Mouse (Mus musculus): ENCODE results near the gene Alx3. TPM values are rescaled to one million over a fixed set of nuclear protein-coding genes. Genes with fewer than 3 reads are reported as not detected.

Gene Alx3
- total RNA-seq, 2 experiments from 2014 or later, result 2.0 to 2.5 TPM

DNA sequence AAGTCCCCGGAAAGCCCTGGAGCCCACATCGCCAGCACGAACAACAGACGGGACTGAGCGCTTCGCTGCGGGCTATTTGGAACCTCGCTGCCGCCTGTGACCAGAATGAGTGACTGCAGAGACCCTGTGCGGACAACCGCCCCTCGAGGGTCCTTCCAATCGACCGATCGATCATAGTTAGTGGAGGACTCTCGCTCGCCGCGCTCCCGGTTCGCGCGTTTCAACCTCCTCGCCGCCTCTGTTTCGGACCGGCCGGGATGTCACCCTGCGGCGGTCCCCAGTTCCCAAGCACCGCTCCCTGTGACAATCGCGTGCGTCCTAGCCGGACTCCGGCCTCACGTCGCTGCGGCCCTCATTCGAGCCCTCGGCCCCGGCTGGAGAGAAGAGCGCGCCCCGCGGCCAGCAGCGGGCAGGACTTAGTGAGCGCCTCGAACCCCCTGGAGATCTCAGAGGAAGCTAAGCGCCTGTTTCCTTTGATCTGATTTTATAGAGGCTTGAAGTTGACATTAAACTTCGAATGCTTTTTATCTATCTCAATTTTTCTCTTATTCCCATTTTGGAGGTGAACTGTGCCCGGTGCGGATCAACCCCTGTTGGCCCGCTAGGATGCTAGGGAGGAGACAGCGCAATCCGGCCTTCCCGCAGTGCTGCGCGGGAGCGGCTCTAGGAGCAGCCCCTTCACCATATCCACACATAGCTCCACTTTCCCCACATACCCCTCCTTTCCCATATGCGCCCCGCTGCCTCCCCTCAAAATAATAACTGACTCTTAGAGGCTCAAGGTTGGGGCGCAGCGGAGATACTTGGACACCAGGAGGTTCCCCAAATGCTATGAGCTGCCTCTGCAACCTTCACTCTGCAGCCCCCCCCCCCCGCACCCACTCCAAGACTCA is 11.7 kb upstream of the Alx3 start:
- DNase-seq (ENCODE audit: low spot score in 2 of 2), result no peak

DNA sequence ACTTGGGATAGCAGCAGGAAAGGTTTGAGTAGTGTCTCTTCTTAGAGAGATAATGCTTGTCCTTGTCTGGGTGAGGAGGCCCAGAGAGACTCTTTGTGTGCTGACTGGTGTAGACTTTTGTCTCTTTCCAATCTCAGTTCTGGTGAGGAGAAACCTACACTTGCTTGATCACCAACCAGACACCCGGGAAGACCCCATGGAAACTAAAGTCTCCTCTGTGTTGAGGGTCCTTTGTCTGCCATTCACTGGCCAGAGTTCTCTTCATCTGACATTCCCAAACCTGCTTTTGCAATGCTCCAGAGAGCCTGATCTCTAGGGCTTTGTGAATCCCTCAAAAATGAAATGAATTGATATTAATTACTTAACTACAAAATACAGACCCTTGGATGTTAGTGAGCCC is 10.9 kb upstream of the Alx3 start:
- DNase-seq (ENCODE audit: low spot score in 2 of 2), result no peak

DNA sequence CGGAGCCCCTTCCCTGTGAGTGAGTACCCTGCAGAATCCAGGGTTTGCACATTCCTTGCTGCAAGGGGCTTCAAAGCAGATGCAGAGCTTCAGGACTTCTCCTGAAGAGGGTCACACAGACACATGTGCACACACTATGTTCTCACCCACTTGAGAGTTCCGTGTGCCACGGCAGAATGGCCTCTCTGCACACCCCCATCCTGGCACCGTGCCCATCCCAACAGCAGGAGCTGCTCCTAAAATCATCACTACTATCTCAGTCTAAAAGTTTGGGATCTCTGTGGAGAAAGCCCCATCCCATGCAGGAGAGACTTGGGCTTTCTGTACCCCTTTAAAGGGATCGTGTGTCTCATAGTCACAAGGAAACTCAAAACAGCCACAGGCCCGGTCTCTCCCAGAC is 8.3 kb upstream of the Alx3 start:
- no peak for DNase-seq (ENCODE audit: low spot score in 2 of 2)

DNA sequence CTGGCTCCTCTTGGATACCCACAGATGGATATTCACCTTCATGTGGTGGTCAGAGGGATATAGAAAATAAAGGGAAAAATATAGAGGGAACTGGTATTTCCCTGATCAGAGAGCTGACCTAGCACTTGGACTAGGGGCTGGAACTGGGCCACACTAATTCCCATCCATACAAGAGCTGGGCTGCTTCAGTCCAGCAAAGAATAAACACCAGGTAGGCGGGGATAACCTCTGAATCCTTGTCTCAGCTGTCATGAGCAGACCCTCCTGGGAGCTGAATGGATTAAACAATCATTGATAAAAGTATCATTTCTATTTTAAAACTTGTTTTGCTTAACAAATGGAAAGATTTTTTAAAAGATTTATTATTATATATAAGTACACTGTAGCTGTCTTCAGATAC is 3.2 kb upstream of the Alx3 start:
- no peak for DNase-seq (ENCODE audit: low spot score in 2 of 2)

DNA sequence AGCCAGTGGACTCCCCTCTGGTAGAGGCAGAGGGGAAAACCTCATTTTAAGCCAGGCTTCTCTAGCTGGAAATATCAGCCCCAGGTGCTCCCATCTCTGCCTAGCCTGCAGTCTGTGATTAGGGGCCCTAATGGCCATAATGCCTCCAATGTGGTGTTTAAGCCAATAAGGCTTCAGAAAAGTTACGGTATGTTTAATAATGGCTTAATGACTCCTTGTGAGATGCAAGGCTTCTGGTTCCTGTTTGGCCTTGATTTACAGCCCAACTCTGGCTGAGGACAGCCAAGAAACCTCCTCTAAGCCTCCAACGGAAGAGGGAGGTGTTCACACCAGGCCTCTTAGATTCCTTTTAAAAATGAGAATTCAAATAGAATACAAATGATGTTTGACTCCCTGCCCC is 1.2 kb upstream of the Alx3 start:
- no peak for DNase-seq (ENCODE audit: low spot score in 2 of 2)

DNA sequence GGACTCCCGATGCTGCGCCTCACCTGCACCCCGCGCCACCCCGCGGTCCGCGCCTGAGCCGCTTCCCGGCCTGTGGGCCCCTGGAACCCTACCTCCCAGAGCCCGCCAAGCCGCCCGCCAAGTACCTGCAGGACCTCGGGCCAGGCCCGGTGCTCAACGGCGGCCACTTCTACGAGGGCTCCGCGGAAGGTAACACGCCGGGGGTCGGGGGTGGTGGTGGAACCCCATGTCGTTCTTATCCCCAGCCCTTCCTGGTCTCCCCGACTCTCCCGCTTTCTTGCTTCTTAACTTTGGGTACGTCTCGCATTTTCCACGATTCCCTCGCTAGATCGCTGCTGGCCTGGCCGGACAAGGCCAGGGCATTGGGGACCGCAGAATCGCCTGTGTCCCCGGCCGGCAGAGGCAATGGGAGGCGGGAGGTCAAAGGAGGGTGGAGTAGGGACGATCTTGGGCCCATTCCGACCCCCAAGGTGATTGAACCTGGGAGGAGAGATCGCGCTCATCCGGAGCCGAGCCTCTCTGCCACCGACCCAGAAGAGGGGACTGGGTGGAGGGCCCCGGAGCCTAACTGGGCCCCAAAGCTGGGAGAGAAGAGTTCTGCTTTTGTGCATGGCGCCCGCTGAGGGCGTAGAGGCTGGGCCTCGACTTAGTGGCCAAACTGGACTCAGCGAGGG is 570 bp downstream of the Alx3 start:
- no peak for DNase-seq (ENCODE audit: low spot score in 2 of 2)

DNA sequence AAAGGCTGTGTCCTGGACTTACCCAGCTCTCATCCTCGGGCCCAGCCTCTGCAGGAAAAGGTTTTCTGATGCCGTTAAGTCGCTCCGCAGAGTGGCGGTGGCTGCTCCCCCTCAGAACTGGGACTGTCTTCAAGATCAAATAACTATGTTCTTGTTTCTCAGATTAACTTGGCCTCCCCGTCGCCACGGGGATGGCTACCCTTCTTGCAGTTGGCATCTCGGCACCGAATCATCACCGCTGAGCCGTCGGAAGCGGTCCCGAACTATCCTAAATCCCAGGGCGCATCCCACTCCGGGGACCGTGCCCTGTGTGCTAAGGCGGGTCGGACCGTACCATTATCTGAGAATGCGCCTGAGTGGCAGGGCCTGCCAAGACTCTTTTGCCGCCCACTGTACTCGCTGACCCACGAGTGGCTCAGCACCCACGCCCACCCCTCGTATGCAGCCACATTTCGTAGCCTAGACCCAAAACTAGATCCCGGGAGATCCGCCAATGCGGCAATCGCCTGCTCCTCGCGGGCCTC is 1.2 kb downstream of the Alx3 start:
- no peak for DNase-seq (ENCODE audit: low spot score in 2 of 2)

DNA sequence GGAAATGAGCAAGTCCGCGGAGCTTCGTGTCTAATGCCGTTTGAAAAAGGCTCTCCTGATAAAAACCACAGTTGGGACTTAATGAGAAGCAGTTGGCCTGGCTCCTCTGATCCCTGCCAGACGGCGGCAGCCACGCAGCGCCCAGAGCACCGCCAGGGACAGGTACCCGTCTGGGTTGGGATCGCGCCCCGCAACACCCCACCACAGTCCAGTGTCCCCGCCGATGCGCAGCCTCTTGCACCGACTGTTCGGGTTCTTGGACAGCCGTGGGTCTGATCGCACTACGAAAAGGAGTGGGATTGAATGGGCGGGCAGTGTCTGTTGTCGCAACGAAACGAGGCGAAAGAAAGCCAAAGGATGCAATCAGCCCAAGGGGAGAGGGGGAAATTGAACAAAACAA is 1.7 kb downstream of the Alx3 start:
- no peak for DNase-seq (ENCODE audit: low spot score in 2 of 2)

DNA sequence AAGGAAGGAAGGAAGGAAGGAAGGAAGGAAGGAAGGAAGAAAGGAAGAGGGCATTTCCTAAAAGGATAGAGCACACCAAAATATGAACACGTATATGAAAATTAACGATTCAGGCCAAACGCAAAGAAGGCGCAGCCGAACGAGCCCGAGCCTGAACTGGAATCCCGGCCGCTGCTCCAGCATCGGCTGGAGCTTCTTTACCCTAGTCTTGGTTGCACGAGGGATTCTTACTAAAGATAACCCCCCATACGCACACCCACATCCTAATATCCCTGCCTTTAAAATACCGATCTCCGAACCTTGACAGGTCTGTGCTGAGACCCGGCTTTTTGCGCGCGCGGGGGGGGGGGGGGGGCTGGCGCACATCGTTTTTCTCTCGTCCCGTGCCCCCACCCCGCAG is 2.3 kb downstream of the Alx3 start:
- no peak for DNase-seq (ENCODE audit: low spot score in 2 of 2)

DNA sequence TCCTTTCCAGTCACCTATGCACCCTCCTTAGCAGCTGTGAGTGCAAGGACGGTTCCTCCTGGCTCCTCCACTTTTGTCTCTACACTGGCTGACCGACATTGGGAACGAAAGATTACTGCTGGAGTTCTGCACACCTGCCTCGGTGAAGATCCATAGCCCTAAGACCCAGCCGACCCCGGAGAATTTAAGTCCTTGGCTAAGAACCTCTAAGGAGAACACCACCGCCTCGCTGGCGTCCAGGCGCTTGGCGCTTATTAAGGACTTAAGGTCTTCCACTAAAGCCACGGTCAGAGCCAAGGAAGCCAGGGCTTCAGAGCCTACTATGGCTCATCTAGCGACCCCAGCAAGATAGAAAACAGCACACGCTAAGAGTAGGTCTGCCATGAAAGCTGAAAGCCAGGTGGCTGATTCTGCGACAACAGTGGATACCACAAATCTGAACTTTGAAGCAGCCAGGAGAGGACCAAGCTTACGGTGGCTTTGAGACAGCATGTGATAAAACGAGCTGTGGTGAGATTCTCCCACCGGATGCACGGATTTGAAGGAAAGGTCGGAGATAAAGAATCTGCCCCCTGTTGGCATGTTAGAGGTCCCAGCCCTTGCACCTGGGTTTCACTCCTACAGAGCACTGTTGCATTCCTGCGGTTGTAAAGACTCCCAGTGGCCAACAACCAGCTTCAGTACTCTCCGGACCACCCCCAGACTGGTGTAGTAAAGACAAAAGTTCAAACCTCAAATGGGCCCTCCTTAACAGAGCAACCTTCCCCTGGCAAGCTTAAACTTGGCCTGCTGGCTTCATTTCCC is 3.0 kb downstream of the Alx3 start:
- no peak for DNase-seq (ENCODE audit: low spot score in 2 of 2)

DNA sequence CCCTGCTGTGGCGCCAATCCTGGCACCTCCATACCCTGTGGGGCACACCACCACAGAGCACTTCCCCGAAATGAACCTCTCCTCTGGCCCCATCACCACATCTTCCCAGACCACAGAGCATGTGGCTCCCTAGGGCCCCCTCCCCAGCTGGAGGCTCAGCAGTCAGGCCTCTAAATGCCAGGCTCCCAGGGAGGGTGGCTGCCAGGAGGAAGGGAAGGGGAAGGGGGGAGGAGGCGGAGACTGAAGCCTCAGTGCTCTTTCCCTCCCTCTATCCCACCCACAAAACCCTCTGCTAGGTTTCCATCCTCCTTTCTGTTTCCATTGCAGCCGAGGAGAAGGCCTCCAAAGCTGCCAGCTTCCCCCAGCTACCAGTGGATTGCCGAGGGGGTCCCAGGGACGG is 5.3 kb downstream of the Alx3 start:
- no peak for DNase-seq (ENCODE audit: low spot score in 2 of 2)

DNA sequence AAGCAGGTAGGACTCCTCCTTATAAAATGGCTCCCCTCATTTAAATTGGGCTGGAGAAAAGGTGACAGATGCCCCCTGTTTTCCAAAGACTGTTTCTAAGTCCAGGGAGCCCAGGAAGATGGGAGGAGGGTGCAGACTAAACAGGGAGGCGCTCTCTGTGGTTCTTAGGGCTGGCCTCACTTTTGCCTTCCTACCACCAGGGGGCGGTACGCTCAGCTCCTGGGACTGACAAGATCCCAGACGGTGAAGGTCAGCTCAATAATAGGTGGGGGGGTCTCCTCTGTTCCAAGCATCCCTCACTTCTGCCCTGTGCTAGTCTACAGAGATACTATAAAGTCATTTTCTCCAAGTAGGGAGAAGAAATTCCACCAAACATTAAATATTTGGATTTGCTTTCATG is 10.5 kb downstream of the Alx3 start:
- peak; percentile 45 to 60 for DNase-seq (ENCODE audit: low spot score in 2 of 2)

DNA sequence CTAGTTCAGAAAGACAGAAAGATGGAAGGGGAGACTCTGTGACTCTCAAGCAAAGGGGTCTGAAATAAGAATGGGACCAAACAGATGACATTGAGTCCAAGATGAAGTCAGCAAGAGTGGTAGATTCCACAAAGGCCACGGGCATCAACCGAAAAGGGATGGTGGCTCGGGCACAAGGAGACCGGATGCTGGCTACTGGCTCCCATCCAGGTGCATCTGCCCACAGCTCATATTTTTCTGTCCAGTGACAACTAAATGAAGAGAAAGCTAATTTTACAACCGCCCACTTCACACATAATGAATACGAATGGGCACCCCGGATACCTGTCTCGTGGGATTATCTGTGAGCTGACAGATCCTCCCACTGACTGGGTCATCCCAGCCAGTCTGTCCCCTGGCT is 12.4 kb downstream of the Alx3 start:
- DNase-seq (ENCODE audit: low spot score in 2 of 2), result no peak

DNA sequence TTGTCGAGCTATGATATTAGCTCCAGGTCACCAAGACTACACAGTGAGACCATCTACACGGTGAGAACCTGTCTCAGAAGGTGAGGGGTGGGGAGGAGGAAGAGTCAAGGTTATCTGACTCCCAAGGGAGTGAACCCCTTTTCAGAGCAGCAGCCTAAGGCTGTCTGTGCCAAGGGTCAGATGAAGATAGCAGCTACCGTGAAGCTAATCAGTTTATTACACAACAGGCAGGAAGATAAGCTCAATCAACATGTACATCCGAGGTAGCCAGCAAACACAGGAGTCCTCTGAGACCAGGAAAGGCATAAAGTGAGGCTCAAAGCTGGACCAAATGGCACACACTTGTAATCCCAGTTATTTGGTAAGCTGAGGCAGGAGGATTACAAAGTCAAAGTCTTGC is 14.0 kb downstream of the Alx3 start:
- DNase-seq (ENCODE audit: low spot score in 2 of 2), result no peak

DNA sequence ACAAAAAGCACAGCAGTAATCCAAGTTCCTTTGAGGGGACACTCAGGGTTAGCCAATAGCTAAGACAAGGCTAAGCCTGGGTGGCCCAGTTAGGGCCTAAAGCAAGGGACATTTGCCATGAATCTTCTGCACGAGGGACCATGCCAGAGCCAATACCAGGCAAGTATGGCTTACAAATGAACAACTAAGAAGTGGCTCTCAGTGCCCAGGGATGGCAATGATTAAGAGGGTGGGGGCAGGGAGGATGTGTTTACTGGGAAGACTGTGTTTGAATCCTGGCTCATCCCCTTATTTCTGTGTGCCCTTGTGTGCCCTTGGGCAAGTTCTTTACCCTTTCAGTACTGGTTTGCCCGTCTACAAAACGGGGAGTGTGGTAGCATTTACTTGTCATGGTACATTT is 14.5 kb downstream of the Alx3 start:
- no peak for DNase-seq (ENCODE audit: low spot score in 2 of 2)

DNA sequence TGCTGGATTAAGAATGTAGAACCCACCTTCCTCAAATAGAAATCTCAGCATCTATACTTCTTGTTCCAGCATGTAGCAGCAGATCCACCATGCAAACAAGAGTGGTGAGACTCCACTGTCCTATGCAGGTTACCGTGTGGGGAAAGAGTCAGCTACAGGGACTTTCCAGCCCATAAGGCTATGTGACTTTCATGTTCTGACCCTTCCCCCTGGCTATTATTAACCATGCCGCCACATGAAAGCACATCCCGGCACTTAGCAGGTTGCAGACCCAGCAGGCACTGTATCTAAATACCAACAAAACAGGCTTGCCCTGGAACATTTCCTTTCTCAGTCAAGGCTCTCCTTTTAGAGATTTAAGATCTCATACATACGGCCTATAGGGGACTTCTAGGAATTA is 16.6 kb downstream of the Alx3 start:
- no peak for DNase-seq (ENCODE audit: low spot score in 2 of 2)

DNA sequence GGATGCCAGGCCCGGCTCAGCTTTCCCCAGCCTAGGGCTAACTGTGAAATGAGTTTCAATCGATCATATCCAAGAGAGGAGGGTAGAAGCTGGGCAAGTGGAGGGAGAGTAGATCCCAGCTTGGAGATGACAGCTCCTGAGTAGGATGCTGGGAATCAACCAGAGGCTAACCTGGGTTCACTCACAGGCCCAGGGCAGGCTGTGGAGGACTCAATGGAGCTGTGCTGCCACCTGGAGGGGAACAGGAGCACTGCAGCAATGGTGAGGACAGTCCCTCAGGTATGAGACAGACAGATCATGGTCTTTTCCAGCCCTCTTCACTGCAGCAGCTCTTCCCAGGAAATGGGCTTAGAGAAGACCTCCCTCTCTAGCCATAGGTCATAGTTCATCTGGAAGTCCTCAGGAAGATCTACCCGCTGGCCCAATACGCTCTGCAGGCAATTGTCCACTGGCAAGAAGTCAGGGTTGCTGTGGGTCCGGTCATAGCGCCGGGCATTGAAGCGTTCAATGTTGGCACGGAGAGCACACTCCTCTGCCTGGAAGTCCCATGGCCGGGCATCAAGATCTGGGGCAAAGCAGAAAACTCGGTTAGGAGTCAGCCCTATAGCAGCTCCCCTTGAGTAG is 18.2 kb downstream of the Alx3 start:
- peak; percentile 72 to 83 for DNase-seq (ENCODE audit: low spot score in 2 of 2)

DNA sequence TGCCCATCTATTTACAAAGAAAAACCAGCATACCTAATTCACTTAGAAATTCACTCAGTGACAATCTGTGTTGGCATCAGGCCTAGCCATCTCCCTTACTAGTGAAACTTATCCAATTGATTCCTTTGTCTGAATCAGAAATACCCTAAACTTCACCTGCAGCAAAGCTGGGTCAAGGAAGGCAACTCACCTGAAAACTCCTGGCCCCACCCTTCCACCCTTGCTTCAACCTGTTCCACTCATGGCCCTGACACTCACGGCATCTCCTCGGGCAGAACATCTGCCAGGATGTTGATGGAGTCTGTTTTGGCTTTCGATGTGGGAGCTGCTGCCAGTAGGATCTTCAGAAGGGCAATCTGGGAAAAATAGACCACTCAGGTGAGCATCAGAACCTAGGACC is 23.0 kb downstream of the Alx3 start:
- DNase-seq (ENCODE audit: low spot score in 2 of 2), result no peak

DNA sequence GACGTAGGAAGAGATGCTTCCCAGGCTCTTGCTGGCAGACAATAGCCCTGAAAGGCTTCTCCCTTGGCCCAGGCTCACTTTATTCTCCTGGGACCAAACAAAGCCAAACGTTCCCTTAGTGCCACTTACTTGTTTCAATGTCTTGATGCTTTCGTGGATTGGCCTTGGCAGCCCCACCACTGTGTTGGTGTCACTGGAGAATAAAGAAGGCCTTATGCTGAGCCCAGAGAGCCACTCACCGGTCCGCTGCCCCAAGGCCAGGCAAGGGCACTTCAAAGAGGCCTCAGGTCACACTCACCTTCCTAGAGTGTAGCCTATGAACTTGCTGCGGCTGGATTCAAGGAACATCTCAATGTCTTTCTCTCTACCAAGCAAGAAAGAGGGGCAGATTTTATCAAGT is 25.1 kb downstream of the Alx3 start:
- DNase-seq (ENCODE audit: low spot score in 2 of 2), result no peak

DNA sequence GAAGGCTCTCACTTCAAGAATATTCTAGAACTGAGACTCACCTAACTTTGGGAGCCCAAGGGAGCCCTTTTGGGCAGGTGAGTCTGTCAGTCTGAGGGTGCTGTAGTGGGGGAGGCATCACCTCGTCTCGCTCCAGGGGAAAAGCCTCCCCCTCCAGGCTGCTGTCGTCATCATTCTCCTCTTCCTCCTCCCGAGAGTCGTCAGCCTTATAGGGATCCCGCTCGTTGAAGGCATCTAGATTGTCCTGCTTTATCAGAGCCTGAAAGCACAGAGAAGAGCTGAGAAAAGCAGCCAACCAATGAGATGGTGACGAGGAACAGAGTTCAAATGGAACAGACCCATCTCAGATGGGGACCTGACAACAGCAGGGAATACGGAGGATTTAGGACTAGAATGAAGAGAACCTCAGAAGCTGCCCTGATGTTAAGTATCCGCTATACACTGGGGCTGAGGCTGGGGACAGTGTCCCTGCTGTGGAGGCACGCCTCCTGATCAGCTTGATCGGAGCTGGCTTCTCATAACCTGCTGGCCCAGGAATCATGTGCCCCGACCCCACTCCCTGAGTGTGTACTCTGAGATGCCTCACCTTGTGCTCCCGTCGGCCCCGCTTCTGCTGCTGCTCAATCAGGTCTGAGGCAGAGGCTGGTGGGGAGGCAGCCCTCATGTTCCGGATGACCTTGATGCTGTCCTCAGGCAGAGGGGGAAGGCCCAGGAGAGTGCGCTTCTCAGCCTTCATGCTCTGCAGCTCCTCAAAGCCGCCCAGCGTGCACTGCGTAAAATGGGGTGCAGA is 26.6 kb downstream of the Alx3 start:
- no peak for DNase-seq (ENCODE audit: low spot score in 2 of 2)

DNA sequence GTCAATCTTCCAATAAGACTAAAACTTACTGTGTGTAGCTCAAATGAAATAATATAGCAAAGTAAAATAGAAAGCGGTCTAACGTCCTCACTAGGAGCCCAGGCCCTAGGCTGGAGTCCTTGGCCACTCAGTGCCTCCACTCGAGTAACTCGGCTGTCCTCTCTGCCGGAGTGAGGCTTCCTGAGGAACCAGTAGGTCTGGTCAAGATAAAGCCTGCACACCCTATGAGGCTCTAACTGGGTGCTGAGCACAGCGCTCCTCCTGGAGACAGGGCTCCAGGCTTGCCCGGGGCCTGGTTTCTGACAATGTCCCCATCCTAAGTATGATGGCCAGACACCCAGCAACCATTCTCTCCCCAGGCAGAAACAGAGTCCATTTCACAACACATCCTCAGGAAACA is 27.7 kb downstream of the Alx3 start:
- no peak for DNase-seq (ENCODE audit: low spot score in 2 of 2)

All from left cerebral cortex, adult 18-20 months (tissue).